Mouse (Mus musculus) heart, embryonic 15.5 days (tissue): Measurements from ENCODE around the gene Zfp292. TPM values are rescaled to one million over a fixed set of nuclear protein-coding genes. Genes with fewer than 3 reads are reported as not detected.

Experiments used
- ATAC-seq: fragments of 200-750 bp; cut with Nextera tagmentation; replicated peaks from 2 replicates; pipeline ENCODE4 v1.8.0; 2017; ENCODE audit warnings: low read depth, moderate TSS enrichment; ENCODE audit not compliant: insufficient number of reproducible peaks, insufficient read depth, low FRiP score
- H3K27ac ChIP-seq: fragments of 300-500 bp; sonication (generic); 2 replicates; pipeline ENCODE4 v1.5.1; 2015; ENCODE audit warnings: mild to moderate bottlenecking, inconsistent platforms
- H3K27me3 ChIP-seq: fragments of 300-500 bp; sonication (generic); 2 replicates; pipeline ENCODE4 v1.6.1; 2015; ENCODE audit warnings: inconsistent platforms
- H3K36me3 ChIP-seq: fragments of 300-500 bp; sonication (generic); 2 replicates; pipeline ENCODE4 v1.6.1; 2015; ENCODE audit warnings: mild to moderate bottlenecking, inconsistent platforms
- H3K4me1 ChIP-seq: fragments of 300-500 bp; sonication (generic); replicated peaks from 2 replicates; pipeline ENCODE4 v1.6.1; 2015; ENCODE audit warnings: inconsistent platforms
- H3K4me2 ChIP-seq: fragments of 300-500 bp; sonication (generic); 2 replicates; pipeline ENCODE4 v1.6.1; 2015; ENCODE audit warnings: inconsistent platforms, mild to moderate bottlenecking, moderate library complexity
- H3K4me3 ChIP-seq: fragments of 300-500 bp; sonication (generic); 2 replicates; pipeline ENCODE4 v1.5.1; 2015; ENCODE audit warnings: mild to moderate bottlenecking, inconsistent platforms
- H3K9ac ChIP-seq: fragments of 300-500 bp; sonication (generic); 2 replicates; pipeline ENCODE4 v1.6.1; 2015; ENCODE audit warnings: mild to moderate bottlenecking, inconsistent platforms
- H3K9me3 ChIP-seq: fragments of 300-500 bp; sonication (generic); replicated peaks from 2 replicates; pipeline ENCODE4 v1.6.1; 2016; ENCODE audit warnings: inconsistent platforms
- WGBS: fragments of 180-500 bp; shearing (Covaris S2); methylation state at CpG from one replicate; pipeline ENCODE4 v1.1.7; 2015; ENCODE audit warnings: mixed read lengths; 5-methylcytosine and 5-hydroxymethylcytosine counted together
- polyA plus RNA-seq: library from polyadenylated mRNA; unstranded; fragments of >200 nt; fragmentation: Nextera tagmentation; extraction: Ambion mirVana; gene quantifications from 2 replicates; pipeline ENCODE4 v1.2.1, GENCODE M21; 2015

The Zfp292 gene
- polyA plus RNA-seq, 1 experiment from 2014 or later = 11.8 TPM

- no peaks in the 10 kb centered on the region for H3K27me3 ChIP-seq
- ATAC-seq = peak; percentile 76
- H3K9me3 ChIP-seq = no peaks in the 10 kb centered on the region
- H3K4me1 ChIP-seq = peaks cover 18% of the 10 kb centered on the region
- H3K4me3 ChIP-seq = peak overlapping the region; percentile 99
- under 1% methylated on average over 53 of the region's 58 CpGs for WGBS
- H3K36me3 ChIP-seq = no peaks in the 10 kb centered on the region
- H3K4me2 ChIP-seq = peak overlapping the region; percentile 83
- peak overlapping the region; percentile 99 for H3K9ac ChIP-seq
- peak overlapping the region; percentile 99 for H3K27ac ChIP-seq
Observed at GRCm38 (mm10) chr4:34882291-34882769, 430 bp downstream of the Zfp292 start.

GRCm38 (mm10) chr4:34881851-34882250, 909 bp downstream of the Zfp292 start:
- H3K4me3 ChIP-seq = peak overlapping the region; percentile 99
- H3K36me3 ChIP-seq = no peaks in the 10 kb centered on the region
- H3K9ac ChIP-seq = peak overlapping the region; percentile 99
- H3K4me1 ChIP-seq = peaks cover 18% of the 10 kb centered on the region
- peak overlapping the region; percentile 99 for H3K27ac ChIP-seq
- H3K27me3 ChIP-seq = no peaks in the 10 kb centered on the region
- WGBS = 12% methylated on average over 4 of the region's 4 CpGs
- H3K4me2 ChIP-seq = peak overlapping the region; percentile 83
- no peak for ATAC-seq
- no peaks in the 10 kb centered on the region for H3K9me3 ChIP-seq

GRCm38 (mm10) chr4:34880921-34881650, 1.7 kb downstream of the Zfp292 start:
- peak overlapping the region; percentile 99 for H3K4me3 ChIP-seq
- no peaks in the 10 kb centered on the region for H3K9me3 ChIP-seq
- WGBS = 80% methylated on average over 10 of the region's 10 CpGs
- peak overlapping the region; percentile 83 for H3K4me2 ChIP-seq
- no peak for ATAC-seq
- no peak overlapping the region for H3K9ac ChIP-seq
- H3K27me3 ChIP-seq = no peaks in the 10 kb centered on the region
- H3K36me3 ChIP-seq = no peaks in the 10 kb centered on the region
- H3K27ac ChIP-seq = no peak overlapping the region
- H3K4me1 ChIP-seq = peaks cover 15% of the 10 kb centered on the region

GRCm38 (mm10) chr4:34874234-34874633, 8.5 kb downstream of the Zfp292 start:
- Histone ChIP-seq H3K4me3 (no peak overlapping the region), H3K4me1 (peaks cover 11% of the 10 kb centered on the region; the same call in 1 of the 2 replicates), H3K27me3 (no peaks in the 10 kb centered on the region), H3K36me3 (no peaks in the 10 kb centered on the region), H3K9ac (no peak overlapping the region), H3K9me3 (no peaks in the 10 kb centered on the region), H3K27ac (no peak overlapping the region), H3K4me2 (no peak overlapping the region)
- no peak for ATAC-seq
- 68% methylated on average over 1 of the region's 1 CpGs for WGBS

- H3K4me3 ChIP-seq = no peak overlapping the region
- H3K27ac ChIP-seq = no peak overlapping the region
- H3K36me3 ChIP-seq = no peaks in the 10 kb centered on the region
- H3K27me3 ChIP-seq = no peaks in the 10 kb centered on the region
- H3K9ac ChIP-seq = no peak overlapping the region
- no peak overlapping the region for H3K4me2 ChIP-seq
- WGBS = 86% methylated on average over 4 of the region's 4 CpGs
- H3K4me1 ChIP-seq = peaks cover 16% of the 10 kb centered on the region
- H3K9me3 ChIP-seq = no peaks in the 10 kb centered on the region
- no peak for ATAC-seq
Observed at GRCm38 (mm10) chr4:34872896-34873495, 9.8 kb downstream of the Zfp292 start.

GRCm38 (mm10) chr4:34869813-34870212, 12.9 kb downstream of the Zfp292 start:
- Histone ChIP-seq H3K27ac (no peak overlapping the region), H3K27me3 (no peaks in the 10 kb centered on the region), H3K36me3 (no peaks in the 10 kb centered on the region), H3K9ac (no peak overlapping the region), H3K4me2 (no peak overlapping the region), H3K4me1 (peaks cover 16% of the 10 kb centered on the region), H3K4me3 (no peak overlapping the region), H3K9me3 (no peaks in the 10 kb centered on the region)
- WGBS = 67% methylated on average over 3 of the region's 3 CpGs
- ATAC-seq = no peak

GRCm38 (mm10) chr4:34861438-34861837, 21.3 kb downstream of the Zfp292 start:
- WGBS = 84% methylated on average over 3 of the region's 3 CpGs
- Histone ChIP-seq H3K9me3 (no peaks in the 10 kb centered on the region), H3K4me3 (no peak overlapping the region), H3K27ac (no peak overlapping the region), H3K4me2 (no peak overlapping the region), H3K4me1 (peaks cover 8% of the 10 kb centered on the region), H3K36me3 (no peaks in the 10 kb centered on the region), H3K9ac (no peak overlapping the region), H3K27me3 (no peaks in the 10 kb centered on the region)
- ATAC-seq = no peak

- peaks cover 8% of the 10 kb centered on the region for H3K4me1 ChIP-seq
Observed at GRCm38 (mm10) chr4:34859416-34859815, 23.3 kb downstream of the Zfp292 start.

GRCm38 (mm10) chr4:34858903-34859302, 23.9 kb downstream of the Zfp292 start:
- Histone ChIP-seq H3K36me3 (no peaks in the 10 kb centered on the region), H3K4me1 (peaks cover 8% of the 10 kb centered on the region), H3K9ac (no peak overlapping the region), H3K4me3 (no peak overlapping the region), H3K4me2 (no peak overlapping the region), H3K27me3 (no peaks in the 10 kb centered on the region), H3K9me3 (no peaks in the 10 kb centered on the region), H3K27ac (no peak overlapping the region)
- ATAC-seq = no peak
- 86% methylated on average over 3 of the region's 3 CpGs for WGBS

More at GRCm38 (mm10) chr4:34859416-34859815, 23.3 kb downstream of the Zfp292 start:
- Histone ChIP-seq H3K9me3 (no peaks in the 10 kb centered on the region), H3K4me2 (no peak overlapping the region), H3K27ac (no peak overlapping the region), H3K27me3 (no peaks in the 10 kb centered on the region), H3K4me3 (no peak overlapping the region), H3K36me3 (no peaks in the 10 kb centered on the region), H3K9ac (no peak overlapping the region)
- 84% methylated on average over 3 of the region's 3 CpGs for WGBS
- ATAC-seq = no peak; the same call in 1 of the 2 replicates

GRCm38 (mm10) chr4:34855966-34856365, 26.8 kb downstream of the Zfp292 start:
- no peak overlapping the region for H3K27ac ChIP-seq
- no peak overlapping the region for H3K4me3 ChIP-seq
- WGBS = 34% methylated on average over 1 of the region's 1 CpGs
- ATAC-seq = no peak
- H3K36me3 ChIP-seq = peaks cover 2% of the 10 kb centered on the region; the same call in 1 of the 2 replicates
- no peaks in the 10 kb centered on the region for H3K27me3 ChIP-seq
- H3K9me3 ChIP-seq = no peaks in the 10 kb centered on the region
- H3K4me1 ChIP-seq = peaks cover 8% of the 10 kb centered on the region
- H3K4me2 ChIP-seq = no peak overlapping the region
- H3K9ac ChIP-seq = no peak overlapping the region

- Histone ChIP-seq H3K27me3 (no peaks in the 10 kb centered on the region), H3K4me2 (no peak overlapping the region), H3K4me1 (no peaks in the 10 kb centered on the region; the same call in 1 of the 2 replicates), H3K9ac (no peak overlapping the region), H3K9me3 (no peaks in the 10 kb centered on the region), H3K36me3 (peaks cover 2% of the 10 kb centered on the region; the same call in 1 of the 2 replicates), H3K27ac (no peak overlapping the region), H3K4me3 (no peak overlapping the region)
- WGBS = 86% methylated on average over 7 of the region's 7 CpGs
- no peak for ATAC-seq
Observed at GRCm38 (mm10) chr4:34852051-34852450, 30.7 kb downstream of the Zfp292 start.
